Mouse (Mus musculus): ENCODE data around the gene Clec12b. TPM values are rescaled to one million over a fixed set of nuclear protein-coding genes. Genes with fewer than 3 reads are reported as not detected.

Gene Clec12b
- polyA plus RNA-seq (2015; fragmentation: Nextera tagmentation; extraction: Ambion mirVana): 0.45 TPM in 1 of 2 replicates, not detected in the other

DNA sequence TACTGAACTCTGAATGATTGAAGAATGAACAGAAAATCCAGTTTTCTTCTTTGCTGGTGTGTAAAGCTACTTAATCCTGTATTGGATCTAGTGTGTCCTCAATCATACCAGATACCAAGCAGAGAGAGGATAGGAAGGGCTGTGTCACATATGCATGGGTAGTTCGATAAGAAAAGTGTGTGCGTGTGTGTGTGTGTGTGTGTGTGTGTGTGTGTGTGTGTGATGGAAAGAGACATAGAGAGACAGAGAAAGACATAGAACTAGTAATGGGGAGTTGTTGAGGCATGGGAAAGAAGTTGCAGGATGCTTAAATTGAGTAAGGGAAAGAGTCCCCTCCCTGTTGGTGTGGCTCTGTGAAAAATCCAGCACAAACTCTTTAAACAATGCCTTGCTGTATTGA lies at the start of gene Clec12b:
Gene Clec12b, minus strand, starts transcription at position 101 of the 400 bp plus-strand sequence.
- Histone ChIP-seq H3K36me3 (ENCODE audit: control insufficient read depth, insufficient read depth, low read length) (no peaks in the 10 kb centered on the region), H3K9ac (ENCODE audit: low read depth, low read length) (no peak within 1 kb of the TSS), H3K27me3 (ENCODE audit: control insufficient read depth, insufficient read depth, low read depth, low read length) (no peaks in the 10 kb centered on the region), H3K27ac (ENCODE audit: low read length) (no peak within 1 kb of the TSS), H3K4me3 (ENCODE audit: low read depth, low read length) (no peak within 1 kb of the TSS), H3K4me2 (ENCODE audit: low read length) (no peak within 1 kb of the TSS), H3K9me3 (replicated peaks; ENCODE audit: control insufficient read depth, low read length, poor library complexity, severe bottlenecking) (no peaks in the 10 kb centered on the region), H3K4me1 (ENCODE audit: control insufficient read depth, insufficient read depth, low read length) (0 out of 2 replicates have a peak, but pooled peaks cover 2% of the 10 kb centered on the region)
- ATAC-seq: no peak
- WGBS: 86% methylated on average over 2 of the region's 2 CpGs

DNA sequence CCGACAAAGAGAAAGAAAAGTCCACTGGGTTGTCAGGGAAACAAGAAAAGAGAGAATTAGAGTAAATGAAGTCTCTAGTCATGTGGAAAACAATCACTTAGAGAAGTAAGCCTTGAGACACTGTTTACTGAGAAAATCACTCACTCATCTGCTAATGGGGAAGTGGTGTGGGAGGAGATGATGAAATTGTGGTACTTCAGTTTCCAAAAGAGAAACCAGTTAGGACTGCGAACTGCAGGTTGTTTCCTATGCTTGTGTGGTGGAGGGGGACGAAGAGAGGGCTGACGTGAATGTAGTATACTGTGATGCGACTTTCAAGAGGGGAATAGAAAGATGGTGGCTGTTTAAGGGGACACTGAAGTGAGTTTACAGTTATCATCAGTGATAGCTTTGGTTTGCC lies 48.6 kb upstream of the Clec12b start:
- Histone ChIP-seq H3K27ac (ENCODE audit: low read length) (no peak overlapping the region), H3K4me1 (ENCODE audit: control insufficient read depth, insufficient read depth, low read length) (no peaks in the 10 kb centered on the region), H3K9me3 (replicated peaks; ENCODE audit: control insufficient read depth, low read length, poor library complexity, severe bottlenecking) (no peaks in the 10 kb centered on the region), H3K4me3 (ENCODE audit: low read depth, low read length) (no peak overlapping the region), H3K36me3 (ENCODE audit: control insufficient read depth, insufficient read depth, low read length) (no peaks in the 10 kb centered on the region), H3K4me2 (ENCODE audit: low read length) (no peak overlapping the region), H3K9ac (ENCODE audit: low read depth, low read length) (no peak overlapping the region), H3K27me3 (ENCODE audit: control insufficient read depth, insufficient read depth, low read depth, low read length) (no peaks in the 10 kb centered on the region)
- ATAC-seq: no peak
- 58% methylated on average over 5 of the region's 5 CpGs for WGBS

DNA sequence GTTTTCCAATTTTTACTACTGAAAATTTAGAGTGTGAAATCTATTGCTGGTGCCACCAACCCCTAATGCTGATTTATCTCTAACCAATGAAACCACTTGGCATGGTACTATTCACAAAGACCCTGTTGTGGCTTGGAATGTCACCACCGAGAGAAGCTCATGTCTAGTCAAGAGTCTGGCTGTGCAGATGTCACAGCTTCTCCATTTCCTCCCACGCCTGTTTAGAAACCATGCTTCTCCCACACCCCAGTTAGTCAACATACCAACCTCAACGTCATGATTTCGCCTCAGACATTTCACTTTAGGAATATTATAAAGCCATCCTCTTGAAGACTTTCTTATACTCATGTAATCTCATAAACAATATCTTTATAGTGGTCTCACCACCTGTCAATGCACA lies 41.6 kb upstream of the Clec12b start:
- Histone ChIP-seq H3K27me3 (ENCODE audit: control insufficient read depth, insufficient read depth, low read depth, low read length) (no peaks in the 10 kb centered on the region), H3K27ac (ENCODE audit: low read length) (no peak overlapping the region), H3K4me1 (ENCODE audit: control insufficient read depth, insufficient read depth, low read length) (no peaks in the 10 kb centered on the region; the same call in 1 of the 2 replicates), H3K9me3 (replicated peaks; ENCODE audit: control insufficient read depth, low read length, poor library complexity, severe bottlenecking) (no peaks in the 10 kb centered on the region), H3K9ac (ENCODE audit: low read depth, low read length) (no peak overlapping the region), H3K4me2 (ENCODE audit: low read length) (no peak overlapping the region), H3K36me3 (ENCODE audit: control insufficient read depth, insufficient read depth, low read length) (no peaks in the 10 kb centered on the region), H3K4me3 (ENCODE audit: low read depth, low read length) (no peak overlapping the region)
- ATAC-seq: no peak
- WGBS: 90% methylated on average over 4 of the region's 4 CpGs

DNA sequence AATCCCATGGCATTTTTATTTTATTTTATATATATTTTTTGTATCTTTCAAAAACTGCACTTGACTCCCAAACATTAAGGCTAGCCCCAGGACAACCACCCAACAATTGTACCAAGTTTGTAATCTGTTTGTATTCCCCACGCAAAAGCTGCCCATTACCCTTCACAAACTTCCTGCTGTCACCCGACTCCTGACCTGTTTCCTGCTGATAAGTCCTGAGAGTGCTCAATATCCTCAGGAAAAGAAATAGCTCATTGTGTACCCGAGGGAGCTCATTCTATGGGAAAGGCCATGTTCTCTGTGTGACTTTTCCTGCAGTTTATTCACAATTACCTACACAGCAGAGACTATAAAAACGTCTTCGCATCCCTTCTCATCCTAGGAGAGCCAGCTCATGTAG lies 40.1 kb upstream of the Clec12b start:
- Histone ChIP-seq H3K27me3 (ENCODE audit: control insufficient read depth, insufficient read depth, low read depth, low read length) (no peaks in the 10 kb centered on the region), H3K9ac (ENCODE audit: low read depth, low read length) (no peak overlapping the region), H3K4me1 (ENCODE audit: control insufficient read depth, insufficient read depth, low read length) (no peaks in the 10 kb centered on the region; the same call in 1 of the 2 replicates), H3K36me3 (ENCODE audit: control insufficient read depth, insufficient read depth, low read length) (no peaks in the 10 kb centered on the region), H3K9me3 (replicated peaks; ENCODE audit: control insufficient read depth, low read length, poor library complexity, severe bottlenecking) (no peaks in the 10 kb centered on the region), H3K4me2 (ENCODE audit: low read length) (no peak overlapping the region), H3K27ac (ENCODE audit: low read length) (no peak overlapping the region), H3K4me3 (ENCODE audit: low read depth, low read length) (no peak overlapping the region)
- ATAC-seq: no peak
- 43% methylated on average over 5 of the region's 5 CpGs for WGBS

DNA sequence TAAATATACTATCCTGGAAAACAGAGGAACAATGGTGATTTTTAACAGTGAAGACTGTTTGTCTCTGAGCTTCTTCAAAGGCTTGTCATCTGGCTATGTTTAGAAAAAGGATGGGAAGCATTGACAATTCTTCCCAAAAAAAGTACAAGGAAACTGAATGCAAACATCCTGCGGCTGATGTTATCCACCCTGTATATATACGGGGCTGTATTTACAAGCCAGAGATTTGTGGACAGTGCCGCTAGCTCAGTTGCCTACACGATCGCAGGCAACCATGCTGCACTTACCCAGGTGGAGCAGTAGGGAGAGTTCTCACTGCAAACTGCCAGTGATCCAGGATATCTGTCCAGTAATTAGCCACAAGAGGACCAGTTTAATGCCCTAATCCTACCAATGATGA lies 39.5 kb upstream of the Clec12b start:
- Histone ChIP-seq H3K4me1 (ENCODE audit: control insufficient read depth, insufficient read depth, low read length) (no peaks in the 10 kb centered on the region; the same call in 1 of the 2 replicates), H3K9me3 (replicated peaks; ENCODE audit: control insufficient read depth, low read length, poor library complexity, severe bottlenecking) (no peaks in the 10 kb centered on the region), H3K36me3 (ENCODE audit: control insufficient read depth, insufficient read depth, low read length) (no peaks in the 10 kb centered on the region), H3K27ac (ENCODE audit: low read length) (no peak overlapping the region), H3K4me2 (ENCODE audit: low read length) (no peak overlapping the region), H3K4me3 (ENCODE audit: low read depth, low read length) (no peak overlapping the region), H3K9ac (ENCODE audit: low read depth, low read length) (no peak overlapping the region), H3K27me3 (ENCODE audit: control insufficient read depth, insufficient read depth, low read depth, low read length) (no peaks in the 10 kb centered on the region)
- ATAC-seq: no peak
- 72% methylated on average over 5 of the region's 5 CpGs for WGBS

DNA sequence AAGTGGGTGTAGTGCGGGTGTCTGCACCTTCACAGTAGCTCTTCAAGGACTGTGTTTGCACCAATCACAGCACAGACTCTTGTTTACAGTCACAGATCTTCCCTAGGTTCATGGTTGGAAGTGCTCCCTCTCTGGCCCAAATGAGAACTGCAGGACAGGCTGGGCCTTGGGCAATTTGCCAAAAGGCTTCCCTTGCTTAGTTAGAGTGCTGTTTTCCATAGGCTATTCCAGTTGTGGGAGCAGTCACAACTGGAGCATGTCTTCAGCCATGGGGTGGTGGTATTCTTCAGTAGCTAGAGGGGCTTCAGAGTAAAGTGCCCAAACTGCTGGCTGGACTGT lies 38.0 kb upstream of the Clec12b start:
- Histone ChIP-seq H3K4me2 (ENCODE audit: low read length) (no peak overlapping the region), H3K9ac (ENCODE audit: low read depth, low read length) (no peak overlapping the region), H3K9me3 (replicated peaks; ENCODE audit: control insufficient read depth, low read length, poor library complexity, severe bottlenecking) (no peaks in the 10 kb centered on the region), H3K27me3 (ENCODE audit: control insufficient read depth, insufficient read depth, low read depth, low read length) (no peaks in the 10 kb centered on the region), H3K27ac (ENCODE audit: low read length) (no peak overlapping the region), H3K36me3 (ENCODE audit: control insufficient read depth, insufficient read depth, low read length) (no peaks in the 10 kb centered on the region), H3K4me1 (ENCODE audit: control insufficient read depth, insufficient read depth, low read length) (no peaks in the 10 kb centered on the region; the same call in 1 of the 2 replicates), H3K4me3 (ENCODE audit: low read depth, low read length) (no peak overlapping the region)
- ATAC-seq: peak; percentile 82
- 29% methylated on average over 1 of the region's 1 CpGs for WGBS

DNA sequence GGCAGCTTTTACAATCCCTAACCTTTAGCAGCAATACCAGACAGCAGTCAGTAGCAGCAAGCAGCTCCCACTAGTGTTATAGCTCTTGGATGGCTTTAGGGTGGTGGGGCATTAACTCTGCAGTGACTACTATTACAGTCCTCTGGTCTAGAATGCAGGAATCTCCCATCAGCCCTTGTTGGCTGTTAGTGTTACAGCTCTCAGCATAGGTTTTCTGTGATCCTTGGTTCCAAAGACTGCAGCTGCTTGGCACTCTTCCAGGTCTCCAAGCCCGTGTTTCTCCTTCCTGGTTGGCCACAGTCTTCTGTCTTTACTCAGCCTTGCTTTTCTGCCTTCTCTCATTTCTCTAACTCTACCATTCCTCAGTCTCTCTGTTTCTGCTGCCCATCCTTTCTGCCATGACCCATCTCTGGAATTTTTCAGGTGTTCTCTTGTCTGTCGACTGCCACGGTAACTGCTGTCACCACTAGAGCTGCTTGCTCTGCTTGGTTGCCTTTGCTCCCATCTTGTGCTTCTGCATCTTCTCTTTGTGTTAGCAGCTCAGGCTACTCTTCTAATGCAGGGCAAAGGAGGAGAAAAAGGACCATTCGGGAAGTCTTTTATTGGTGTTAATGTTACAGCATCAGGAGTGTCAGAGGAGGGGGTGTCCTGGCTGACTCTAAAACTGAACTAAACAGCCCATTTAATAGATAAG lies 37.5 kb upstream of the Clec12b start:
- no peaks in the 10 kb centered on the region; the same call in 1 of the 2 replicates for H3K4me1 ChIP-seq (ENCODE audit: control insufficient read depth, insufficient read depth, low read length)
- no peaks in the 10 kb centered on the region for H3K27me3 ChIP-seq (ENCODE audit: control insufficient read depth, insufficient read depth, low read depth, low read length)
- H3K9me3 ChIP-seq (replicated peaks; ENCODE audit: control insufficient read depth, low read length, poor library complexity, severe bottlenecking): no peaks in the 10 kb centered on the region
- ATAC-seq: no peak
- no peak overlapping the region for H3K4me2 ChIP-seq (ENCODE audit: low read length)
- no peak overlapping the region for H3K9ac ChIP-seq (ENCODE audit: low read depth, low read length)
- H3K4me3 ChIP-seq (ENCODE audit: low read depth, low read length): no peak overlapping the region
- H3K27ac ChIP-seq (ENCODE audit: low read length): no peak overlapping the region
- no peaks in the 10 kb centered on the region for H3K36me3 ChIP-seq (ENCODE audit: control insufficient read depth, insufficient read depth, low read length)
- WGBS: 69% methylated on average over 4 of the region's 4 CpGs

DNA sequence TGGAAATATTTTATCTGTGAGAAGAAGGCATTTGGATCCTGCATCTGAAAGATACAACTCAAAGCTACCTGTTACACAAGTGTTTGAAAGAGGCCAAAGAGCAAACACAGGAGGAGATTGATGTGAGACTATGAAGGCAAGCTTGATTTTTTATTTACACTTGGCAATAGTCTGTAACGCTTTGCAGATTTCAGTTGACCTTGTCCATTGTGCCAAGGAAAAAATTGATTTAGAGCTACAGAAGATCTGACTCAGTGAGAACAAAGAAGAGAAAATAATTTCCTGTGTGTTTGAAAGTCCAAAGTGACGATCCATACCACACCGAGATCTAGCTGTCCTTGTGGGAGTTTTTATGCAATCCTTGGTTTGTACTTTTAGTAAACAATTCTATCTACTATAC lies 36.6 kb upstream of the Clec12b start:
- H3K4me3 ChIP-seq (ENCODE audit: low read depth, low read length): no peak overlapping the region
- H3K9ac ChIP-seq (ENCODE audit: low read depth, low read length): no peak overlapping the region
- H3K4me1 ChIP-seq (ENCODE audit: control insufficient read depth, insufficient read depth, low read length): no peaks in the 10 kb centered on the region; the same call in 1 of the 2 replicates
- no peak overlapping the region for H3K4me2 ChIP-seq (ENCODE audit: low read length)
- WGBS: 81% methylated on average over 3 of the region's 3 CpGs
- H3K27me3 ChIP-seq (ENCODE audit: control insufficient read depth, insufficient read depth, low read depth, low read length): no peaks in the 10 kb centered on the region
- no peaks in the 10 kb centered on the region for H3K36me3 ChIP-seq (ENCODE audit: control insufficient read depth, insufficient read depth, low read length)
- no peak overlapping the region for H3K27ac ChIP-seq (ENCODE audit: low read length)
- H3K9me3 ChIP-seq (replicated peaks; ENCODE audit: control insufficient read depth, low read length, poor library complexity, severe bottlenecking): no peaks in the 10 kb centered on the region
- ATAC-seq: no peak

DNA sequence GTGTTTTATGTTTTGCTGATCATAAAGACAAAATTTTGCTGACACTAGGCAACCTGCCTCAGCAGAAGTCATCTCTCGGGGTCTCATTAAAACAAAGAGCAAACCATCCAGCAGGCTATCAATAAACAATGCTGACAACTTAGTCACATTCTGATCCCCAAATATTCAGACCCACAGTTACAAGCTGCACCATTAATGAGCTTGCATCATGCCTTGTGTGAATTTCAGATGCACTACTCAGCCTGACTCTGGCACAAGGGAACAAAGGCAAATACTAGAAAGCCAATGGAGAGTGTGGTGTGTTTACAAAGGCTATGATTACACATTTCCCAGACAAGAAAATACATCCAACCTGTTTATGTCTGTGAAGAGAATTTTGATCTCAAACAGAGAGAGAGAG lies 28.5 kb upstream of the Clec12b start:
- Histone ChIP-seq H3K4me1 (ENCODE audit: control insufficient read depth, insufficient read depth, low read length) (no peaks in the 10 kb centered on the region), H3K36me3 (ENCODE audit: control insufficient read depth, insufficient read depth, low read length) (no peaks in the 10 kb centered on the region), H3K9me3 (replicated peaks; ENCODE audit: control insufficient read depth, low read length, poor library complexity, severe bottlenecking) (no peaks in the 10 kb centered on the region), H3K9ac (ENCODE audit: low read depth, low read length) (no peak overlapping the region), H3K27me3 (ENCODE audit: control insufficient read depth, insufficient read depth, low read depth, low read length) (no peaks in the 10 kb centered on the region), H3K27ac (ENCODE audit: low read length) (no peak overlapping the region; the same call in 1 of the 2 replicates), H3K4me2 (ENCODE audit: low read length) (no peak overlapping the region), H3K4me3 (ENCODE audit: low read depth, low read length) (no peak overlapping the region)
- WGBS: 77% methylated on average over 1 of the region's 1 CpGs
- ATAC-seq: peak; percentile 82
